Mouse (Mus musculus) hindbrain, embryonic 14.5 days (tissue): ENCODE measurements around the gene Clcnkb. TPM values are rescaled to one million over a fixed set of nuclear protein-coding genes. Genes with fewer than 3 reads are reported as not detected.

Experiments
- ATAC-seq: fragments of 200-750 bp; cut with Nextera tagmentation; 2 replicates; pipeline ENCODE4 v1.8.0; 2017; ENCODE audit warnings: moderate number of reproducible peaks, mild to moderate bottlenecking, moderate TSS enrichment, moderate library complexity; ENCODE audit not compliant: low FRiP score
- DNase-seq: peaks from one replicate; pipeline ENCODE4 v3.0.0-alpha.2; 2015; ENCODE audit warnings: low spot score
- H3K27ac ChIP-seq: fragments of 300-500 bp; sonication (generic); 2 replicates; pipeline ENCODE4 v1.5.1; 2014; ENCODE audit warnings: mild to moderate bottlenecking, moderate library complexity
- H3K27me3 ChIP-seq: fragments of 300-500 bp; sonication (generic); 2 replicates; pipeline ENCODE4 v1.6.1; 2014; ENCODE audit warnings: mild to moderate bottlenecking, low read length, mixed read lengths; ENCODE audit not compliant: control insufficient read depth, insufficient read depth
- H3K36me3 ChIP-seq: fragments of 300-500 bp; sonication (generic); replicated peaks from 2 replicates; pipeline ENCODE4 v1.6.1; 2014; ENCODE audit not compliant: control insufficient read depth, insufficient read depth
- H3K4me1 ChIP-seq: fragments of 300-500 bp; sonication (generic); replicated peaks from 2 replicates; pipeline ENCODE4 v1.6.1; 2014; ENCODE audit warnings: antibody characterized with exemption, low read length, mixed read lengths; ENCODE audit not compliant: control insufficient read depth, insufficient read depth
- H3K4me2 ChIP-seq: fragments of 300-500 bp; sonication (generic); replicated peaks from 2 replicates; pipeline ENCODE4 v1.6.1; 2014; ENCODE audit warnings: mild to moderate bottlenecking, moderate library complexity
- H3K4me3 ChIP-seq: fragments of 300-500 bp; sonication (generic); replicated peaks from 2 replicates; pipeline ENCODE4 v1.5.1; 2014; ENCODE audit warnings: mild to moderate bottlenecking, low read length
- H3K9ac ChIP-seq: fragments of 300-500 bp; sonication (generic); 2 replicates; pipeline ENCODE4 v1.6.1; 2014
- H3K9me3 ChIP-seq: fragments of 300-500 bp; sonication (generic); 2 replicates; pipeline ENCODE4 v1.6.1; 2016; ENCODE audit warnings: low read length; ENCODE audit not compliant: control insufficient read depth
- WGBS: fragments of 180-500 bp; shearing (Covaris S2); extraction: QIAGEN DNeasy Blood & Tissue Kit; methylation state at CpG from one replicate; pipeline ENCODE4 v1.1.7; 2014; 5-methylcytosine and 5-hydroxymethylcytosine counted together
- polyA plus RNA-seq: library from polyadenylated mRNA; unstranded; fragments of >200 nt; fragmentation: Nextera tagmentation; extraction: Ambion mirVana; gene quantifications from 2 replicates; pipeline ENCODE4 v1.2.1, GENCODE M21; 2014

Clcnkb gene
- polyA plus RNA-seq, 1 experiment from 2014 or later: not detected

GRCm38 (mm10) chr4:141443641-141444429 is 28.0 kb upstream of the Clcnkb start:
- H3K4me2 ChIP-seq: peak overlapping the region; percentile 59
- H3K36me3 ChIP-seq: peaks cover 20% of the 10 kb centered on the region
- peak overlapping the region; percentile 95 for H3K9ac ChIP-seq
- DNase-seq (no peak), ATAC-seq (no peak)
- peak overlapping the region; percentile 92 for H3K4me3 ChIP-seq
- 52% methylated on average over 11 of the region's 11 CpGs for WGBS
- no peaks in the 10 kb centered on the region for H3K9me3 ChIP-seq
- H3K4me1 ChIP-seq: peaks cover 7% of the 10 kb centered on the region
- H3K27ac ChIP-seq: no peak overlapping the region
- H3K27me3 ChIP-seq: no peaks in the 10 kb centered on the region

GRCm38 (mm10) chr4:141440877-141441276 is 25.1 kb upstream of the Clcnkb start:
- H3K4me3 ChIP-seq: no peak overlapping the region
- no peak overlapping the region for H3K9ac ChIP-seq
- DNase-seq (no peak), ATAC-seq (no peak)
- H3K27me3 ChIP-seq: no peaks in the 10 kb centered on the region
- no peak overlapping the region for H3K4me2 ChIP-seq
- no peaks in the 10 kb centered on the region for H3K9me3 ChIP-seq
- peaks cover 6% of the 10 kb centered on the region for H3K4me1 ChIP-seq
- no peak overlapping the region for H3K27ac ChIP-seq
- H3K36me3 ChIP-seq: no peaks in the 10 kb centered on the region

GRCm38 (mm10) chr4:141439083-141439803 is 23.4 kb upstream of the Clcnkb start:
- no peak overlapping the region for H3K9ac ChIP-seq
- ATAC-seq (no peak), DNase-seq (no peak)
- 85% methylated on average over 12 of the region's 12 CpGs for whole genome bisulfite sequencing
- no peaks in the 10 kb centered on the region for H3K36me3 ChIP-seq
- H3K9me3 ChIP-seq: no peaks in the 10 kb centered on the region
- no peak overlapping the region for H3K27ac ChIP-seq
- no peaks in the 10 kb centered on the region for H3K27me3 ChIP-seq
- no peak overlapping the region for H3K4me3 ChIP-seq
- H3K4me2 ChIP-seq: no peak overlapping the region
- H3K4me1 ChIP-seq: no peaks in the 10 kb centered on the region; the same call in 1 of the 2 replicates

GRCm38 (mm10) chr4:141435974-141436373 is 20.2 kb upstream of the Clcnkb start, which contains the start of gene Srarp:
TSS of gene Srarp (minus strand) at chr4:141436105.
- Histone ChIP-seq H3K4me3 (no peak within 1 kb of the TSS), H3K9me3 (no peaks in the 10 kb centered on the region), H3K4me1 (no peaks in the 10 kb centered on the region), H3K4me2 (no peak within 1 kb of the TSS), H3K9ac (no peak within 1 kb of the TSS), H3K27me3 (no peaks in the 10 kb centered on the region), H3K36me3 (no peaks in the 10 kb centered on the region), H3K27ac (no peak within 1 kb of the TSS)
- DNase-seq: no peak
- ATAC-seq: no peak
- WGBS: 92% methylated on average over 1 of the region's 1 CpGs

- no peak overlapping the region for H3K9ac ChIP-seq
- 83% methylated on average over 18 of the region's 18 CpGs for WGBS
- H3K4me1 ChIP-seq: no peaks in the 10 kb centered on the region
- H3K36me3 ChIP-seq: no peaks in the 10 kb centered on the region
- no peak overlapping the region for H3K4me2 ChIP-seq
- ATAC-seq: no peak
- H3K9me3 ChIP-seq: no peaks in the 10 kb centered on the region
- H3K27ac ChIP-seq: no peak overlapping the region
- no peak for DNase-seq
- no peaks in the 10 kb centered on the region for H3K27me3 ChIP-seq
- H3K4me3 ChIP-seq: no peak overlapping the region
Observed at GRCm38 (mm10) chr4:141433191-141433590, 17.4 kb upstream of the Clcnkb start.

GRCm38 (mm10) chr4:141432666-141433065 is 16.9 kb upstream of the Clcnkb start:
- Histone ChIP-seq H3K27me3 (no peaks in the 10 kb centered on the region), H3K4me1 (no peaks in the 10 kb centered on the region), H3K4me3 (no peak overlapping the region), H3K27ac (no peak overlapping the region), H3K9ac (no peak overlapping the region), H3K4me2 (no peak overlapping the region), H3K9me3 (no peaks in the 10 kb centered on the region), H3K36me3 (no peaks in the 10 kb centered on the region)
- ATAC-seq (no peak), DNase-seq (no peak)
- whole genome bisulfite sequencing: 64% methylated on average over 14 of the region's 14 CpGs

- DNase-seq (peak; percentile 61), ATAC-seq (no peak)
- Histone ChIP-seq H3K9ac (no peak overlapping the region), H3K4me2 (no peak overlapping the region), H3K27ac (no peak overlapping the region), H3K36me3 (no peaks in the 10 kb centered on the region), H3K4me1 (no peaks in the 10 kb centered on the region; the same call in 1 of the 2 replicates), H3K9me3 (no peaks in the 10 kb centered on the region), H3K4me3 (no peak overlapping the region), H3K27me3 (no peaks in the 10 kb centered on the region)
- 48% methylated on average over 9 of the region's 9 CpGs for WGBS
Observed at GRCm38 (mm10) chr4:141430997-141431396, 15.2 kb upstream of the Clcnkb start.

GRCm38 (mm10) chr4:141429847-141430246 is 14.0 kb upstream of the Clcnkb start:
- no peaks in the 10 kb centered on the region for H3K9me3 ChIP-seq
- no peaks in the 10 kb centered on the region for H3K36me3 ChIP-seq
- 52% methylated on average over 9 of the region's 9 CpGs for WGBS
- DNase-seq (no peak), ATAC-seq (no peak)
- no peak overlapping the region for H3K9ac ChIP-seq
- H3K27ac ChIP-seq: no peak overlapping the region
- no peak overlapping the region for H3K4me2 ChIP-seq
- no peaks in the 10 kb centered on the region for H3K27me3 ChIP-seq
- H3K4me1 ChIP-seq: no peaks in the 10 kb centered on the region; the same call in 1 of the 2 replicates
- no peak overlapping the region for H3K4me3 ChIP-seq

- H3K9ac ChIP-seq: no peak overlapping the region
- WGBS: 81% methylated on average over 6 of the region's 6 CpGs
Observed at GRCm38 (mm10) chr4:141429381-141429780, 13.6 kb upstream of the Clcnkb start.

More at GRCm38 (mm10) chr4:141429381-141429780, 13.6 kb upstream of the Clcnkb start:
- Histone ChIP-seq H3K9me3 (no peaks in the 10 kb centered on the region), H3K36me3 (no peaks in the 10 kb centered on the region), H3K4me2 (no peak overlapping the region), H3K27ac (no peak overlapping the region), H3K4me1 (no peaks in the 10 kb centered on the region; the same call in 1 of the 2 replicates), H3K27me3 (no peaks in the 10 kb centered on the region), H3K4me3 (no peak overlapping the region)
- ATAC-seq (no peak), DNase-seq (no peak)
